Mouse (Mus musculus): ENCODE measurements at regions not wholly inside any gene's neighbourhood (a gene's known extent, or its start where the extent isn't known, plus 50 kb on each side); places are given as distances from the start of the nearest gene placed in this dataset.

GRCm38 (mm10) chr1:163650577-163651180 lies 74.4 kb downstream of the Mettl11b start:
- Histone ChIP-seq H3K36me3 (replicated peaks in 1 of 2; ENCODE audit: control insufficient read depth in 1 of 2, insufficient read depth in 1 of 2, low read length in 1 of 2) (no peaks in the 10 kb centered on the region), H3K4me3 (replicated peaks in 1 of 3; ENCODE audit: low read depth in 2 of 3, low read length in 2 of 3, poor library complexity in 1 of 3) (no peak overlapping the region), H3K9ac (ENCODE audit: insufficient read depth, low read depth) (no peak overlapping the region), H3K27me3 (replicated peaks) (no peaks in the 10 kb centered on the region), H3K27ac (ENCODE audit: insufficient read depth, low read depth) (no peak overlapping the region), H3K9me3 (replicated peaks; ENCODE audit: low read length) (no peaks in the 10 kb centered on the region), H3K4me1 (ENCODE audit: control insufficient read depth in 1 of 2, insufficient read depth in 2 of 2) (no peaks in the 10 kb centered on the region), H3K4me2 (ENCODE audit: insufficient read depth, low read depth, poor library complexity, severe bottlenecking) (no peak overlapping the region), H3K79me2 (replicated peaks; ENCODE audit: control insufficient read depth, extremely low read depth, insufficient read depth, poor library complexity, severe bottlenecking) (no peaks in the 10 kb centered on the region)
- TF ChIP-seq RAD21 (IDR thresholded peaks at IDR 0.05; ENCODE audit: low read depth, low read length) (no peak), SIN3A (IDR thresholded peaks at IDR 0.05; ENCODE audit: low read length) (no peak), TCF12 (IDR thresholded peaks at IDR 0.05; ENCODE audit: low read depth, low read length) (no peak), MAZ (IDR thresholded peaks at IDR 0.05; ENCODE audit: low read depth, low read length) (no peak), ZC3H11A (IDR thresholded peaks at IDR 0.05; ENCODE audit: low read depth, low read length) (no peak), ZMIZ1 (IDR thresholded peaks at IDR 0.05; ENCODE audit: low read depth, low read length) (no peak), IRF4 (IDR thresholded peaks at IDR 0.05; ENCODE audit: low read depth, low read length) (no peak), ELF1 (IDR thresholded peaks at IDR 0.05; ENCODE audit: low read depth, low read length) (no peak), CHD1 (IDR thresholded peaks at IDR 0.05; ENCODE audit: low read depth, low read length) (no peak), KAT2A (IDR thresholded peaks at IDR 0.05; ENCODE audit: insufficient replicate concordance, low read length) (no peak), JUND (conservative IDR thresholded peaks at IDR 0.05; ENCODE audit: low read depth, low read length) (no peak), SMC3 (IDR thresholded peaks at IDR 0.05; ENCODE audit: low read depth, low read length) (no peak), GABPA (IDR thresholded peaks at IDR 0.05; ENCODE audit: insufficient replicate concordance, low read depth, low read length) (no peak), ZKSCAN1 (IDR thresholded peaks at IDR 0.05; ENCODE audit: borderline replicate concordance, low read depth, low read length) (no peak), POLR2AphosphoS2 (IDR thresholded peaks at IDR 0.05; ENCODE audit: low read depth, low read length) (no peak), MEF2A (IDR thresholded peaks at IDR 0.05; ENCODE audit: borderline replicate concordance, low read depth, low read length) (no peak), MAFK (IDR thresholded peaks at IDR 0.05; ENCODE audit: insufficient replicate concordance, low read length) (no peak), UBTF (IDR thresholded peaks at IDR 0.05; ENCODE audit: low read depth, low read length) (no peak), ZNF384 (IDR thresholded peaks at IDR 0.05; ENCODE audit: low read depth, low read length) (no peak), RCOR1 (conservative IDR thresholded peaks at IDR 0.05; ENCODE audit: low read depth, low read length) (no peak)
- dilution Hi-C loops (cut with MboI; ENCODE audit: extremely low pct_ligation_motif_present, extremely low pct_unique_long_range_greater_than_20kb, low sequenced_read_pairs), result no loop called here
- in situ Hi-C loops (cut with MboI; ENCODE audit: low pct_ligation_motif_present, low pct_unique_long_range_greater_than_20kb, low sequenced_read_pairs), result no loop called here
- DNase-seq (ENCODE audit: extremely low read depth), result no peak

- no peaks in the 10 kb centered on the region for H3K79me2 ChIP-seq (replicated peaks; ENCODE audit: control insufficient read depth, extremely low read depth, insufficient read depth, poor library complexity, severe bottlenecking)
- H3K27ac ChIP-seq (ENCODE audit: insufficient read depth, low read depth), result no peak overlapping the region
- no peak overlapping the region for H3K9ac ChIP-seq (ENCODE audit: insufficient read depth, low read depth)
- DNase-seq (ENCODE audit: extremely low read depth), result no peak
- H3K4me2 ChIP-seq (ENCODE audit: insufficient read depth, low read depth, poor library complexity, severe bottlenecking), result no peak overlapping the region
- in situ Hi-C loops (cut with MboI; ENCODE audit: low pct_ligation_motif_present, low pct_unique_long_range_greater_than_20kb, low sequenced_read_pairs) (no loop called here), dilution Hi-C loops (cut with MboI; ENCODE audit: extremely low pct_ligation_motif_present, extremely low pct_unique_long_range_greater_than_20kb, low sequenced_read_pairs) (no loop called here)
- H3K4me3 ChIP-seq (replicated peaks in 1 of 3; ENCODE audit: low read depth in 2 of 3, low read length in 2 of 3, poor library complexity in 1 of 3), result no peak overlapping the region
- no peaks in the 10 kb centered on the region for H3K36me3 ChIP-seq (replicated peaks in 1 of 2; ENCODE audit: control insufficient read depth in 1 of 2, insufficient read depth in 1 of 2, low read length in 1 of 2)
- H3K9me3 ChIP-seq (replicated peaks; ENCODE audit: low read length), result no peaks in the 10 kb centered on the region
- TF ChIP-seq ELF1 (IDR thresholded peaks at IDR 0.05; ENCODE audit: low read depth, low read length) (no peak), UBTF (IDR thresholded peaks at IDR 0.05; ENCODE audit: low read depth, low read length) (no peak), NELFE (IDR thresholded peaks at IDR 0.05; ENCODE audit: low read depth, low read length) (no peak), ZKSCAN1 (IDR thresholded peaks at IDR 0.05; ENCODE audit: borderline replicate concordance, low read depth, low read length) (no peak), RCOR1 (conservative IDR thresholded peaks at IDR 0.05; ENCODE audit: low read depth, low read length) (no peak), BHLHE40 (IDR thresholded peaks at IDR 0.05; ENCODE audit: low read depth, low read length) (no peak), ZC3H11A (IDR thresholded peaks at IDR 0.05; ENCODE audit: low read depth, low read length) (no peak), IRF4 (IDR thresholded peaks at IDR 0.05; ENCODE audit: low read depth, low read length) (no peak), MXI1 (IDR thresholded peaks at IDR 0.05; ENCODE audit: low read depth, low read length) (no peak), CHD2 (IDR thresholded peaks at IDR 0.05; ENCODE audit: low read length) (no peak), TBP (conservative IDR thresholded peaks at IDR 0.05; ENCODE audit: low read depth, low read length) (no peak), E2F4 (IDR thresholded peaks at IDR 0.05; ENCODE audit: insufficient replicate concordance, low read depth, low read length) (no peak), PAX5 (IDR thresholded peaks at IDR 0.05; ENCODE audit: low read length) (no peak), GABPA (IDR thresholded peaks at IDR 0.05; ENCODE audit: insufficient replicate concordance, low read depth, low read length) (no peak), JUND (conservative IDR thresholded peaks at IDR 0.05; ENCODE audit: low read depth, low read length) (no peak), KAT2A (IDR thresholded peaks at IDR 0.05; ENCODE audit: insufficient replicate concordance, low read length) (no peak), RAD21 (IDR thresholded peaks at IDR 0.05; ENCODE audit: low read depth, low read length) (no peak), MEF2A (IDR thresholded peaks at IDR 0.05; ENCODE audit: borderline replicate concordance, low read depth, low read length) (no peak), SIN3A (IDR thresholded peaks at IDR 0.05; ENCODE audit: low read length) (no peak), CTCF (conservative IDR thresholded peaks at IDR 0.05 in 1 of 2, IDR thresholded peaks at IDR 0.05 in 1 of 2; ENCODE audit: low read depth in 2 of 2, low read length in 2 of 2) (no peak)
- H3K4me1 ChIP-seq (ENCODE audit: control insufficient read depth in 1 of 2, insufficient read depth in 2 of 2), result no peaks in the 10 kb centered on the region
- no peaks in the 10 kb centered on the region for H3K27me3 ChIP-seq (replicated peaks)
These were observed 82.9 kb downstream of the Mettl11b start for GRCm38 (mm10) chr1:163642091-163642490.
